Mouse (Mus musculus): ENCODE measurements at regions not wholly inside any gene's neighbourhood (a gene's known extent, or its start where the extent isn't known, plus 50 kb on each side); places are given as distances from the start of the nearest gene placed in this dataset.

GRCm38 (mm10) chr4:69753086-69753485 lies 657.2 kb downstream of the Cdk5rap2 start:
- peak in 1 of 2 experiments; percentile 41 for DNase-seq (ENCODE audit: low spot score in 2 of 2)

- DNase-seq (ENCODE audit: low spot score in 2 of 2) = peak in 1 of 2 experiments; percentile 19
Observed at GRCm38 (mm10) chr4:69739833-69740510, 670.3 kb downstream of the Cdk5rap2 start.
